Mouse (Mus musculus) kidney, embryonic 16.5 days (tissue): ENCODE results near the gene Zfp526. TPM values are rescaled to one million over a fixed set of nuclear protein-coding genes. Genes with fewer than 3 reads are reported as not detected.

Experiments used
- ATAC-seq: fragments of 200-750 bp; cut with Nextera tagmentation; 2 replicates; pipeline ENCODE4 v1.8.0; 2017; ENCODE audit warnings: moderate TSS enrichment; ENCODE audit not compliant: low FRiP score, low TSS enrichment
- H3K27ac ChIP-seq: fragments of 300-500 bp; sonication (generic); 2 replicates; pipeline ENCODE4 v1.5.1; 2014; ENCODE audit warnings: low read length
- H3K27me3 ChIP-seq: fragments of 300-500 bp; sonication (generic); 2 replicates; pipeline ENCODE4 v1.6.1; 2014; ENCODE audit warnings: low read length, control low read depth, mixed read lengths; ENCODE audit not compliant: insufficient read depth
- H3K36me3 ChIP-seq: fragments of 300-500 bp; sonication (generic); 2 replicates; pipeline ENCODE4 v1.6.1; 2014; ENCODE audit warnings: low read length, control low read depth, mixed read lengths; ENCODE audit not compliant: insufficient read depth
- H3K4me1 ChIP-seq: fragments of 300-500 bp; sonication (generic); 2 replicates; pipeline ENCODE4 v1.6.1; 2014; ENCODE audit warnings: low read length, control low read depth, mixed read lengths; ENCODE audit not compliant: insufficient read depth
- H3K4me2 ChIP-seq: fragments of 300-500 bp; sonication (generic); replicated peaks from 2 replicates; pipeline ENCODE4 v1.6.1; 2014; ENCODE audit warnings: low read depth, low read length
- H3K4me3 ChIP-seq: fragments of 300-500 bp; sonication (generic); 2 replicates; pipeline ENCODE4 v1.5.1; 2014; ENCODE audit warnings: mild to moderate bottlenecking, low read length
- H3K9ac ChIP-seq: fragments of 300-500 bp; sonication (generic); replicated peaks from 2 replicates; pipeline ENCODE4 v1.6.1; 2014; ENCODE audit warnings: low read length
- H3K9me3 ChIP-seq: fragments of 300-500 bp; sonication (generic); 2 replicates; pipeline ENCODE4 v1.6.1; 2016; ENCODE audit warnings: low read length, control low read depth
- WGBS: fragments of 180-500 bp; shearing (Covaris S2); extraction: QIAGEN DNeasy Blood & Tissue Kit; methylation state at CpG from one replicate; pipeline ENCODE4 v1.1.7; 2014; 5-methylcytosine and 5-hydroxymethylcytosine counted together
- polyA plus RNA-seq: library from polyadenylated mRNA; unstranded; fragments of >200 nt; fragmentation: Nextera tagmentation; extraction: Ambion mirVana; gene quantifications from 2 replicates; pipeline ENCODE4 v1.2.1, GENCODE M21; 2015

Gene Zfp526
- polyA plus RNA-seq, 1 experiment from 2014 or later = 2.7 TPM

GRCm38 (mm10) chr7:25238015-25238706 lies 16.9 kb downstream of the Zfp526 start:
- Histone ChIP-seq H3K9me3 (no peaks in the 10 kb centered on the region), H3K36me3 (peaks cover 19% of the 10 kb centered on the region), H3K9ac (peak overlapping the region; percentile 95), H3K4me1 (peaks cover 22% of the 10 kb centered on the region), H3K27ac (peak overlapping the region; percentile 80), H3K4me2 (peak overlapping the region; percentile 80), H3K27me3 (no peaks in the 10 kb centered on the region), H3K4me3 (peak overlapping the region; percentile 82)
- under 1% methylated on average over 23 of the region's 23 CpGs for WGBS
- peak; percentile 91 for ATAC-seq

- H3K27me3 ChIP-seq = no peaks in the 10 kb centered on the region
- peaks cover 22% of the 10 kb centered on the region for H3K4me1 ChIP-seq
- H3K9me3 ChIP-seq = no peaks in the 10 kb centered on the region
- peak overlapping the region; percentile 82 for H3K4me3 ChIP-seq
- ATAC-seq = peak; percentile 60
- 3% methylated on average over 30 of the region's 30 CpGs for WGBS
- peak overlapping the region; percentile 80 for H3K4me2 ChIP-seq
- peak overlapping the region; percentile 57 for H3K9ac ChIP-seq
- peaks cover 18% of the 10 kb centered on the region for H3K36me3 ChIP-seq
- peak overlapping the region; percentile 80 for H3K27ac ChIP-seq
Observed at GRCm38 (mm10) chr7:25238829-25239623, 17.8 kb downstream of the Zfp526 start.

GRCm38 (mm10) chr7:25240631-25241030 lies 19.4 kb downstream of the Zfp526 start:
- WGBS = 58% methylated on average over 7 of the region's 7 CpGs
- H3K4me2 ChIP-seq = no peak overlapping the region
- peaks cover 34% of the 10 kb centered on the region for H3K36me3 ChIP-seq
- no peak for ATAC-seq
- no peak overlapping the region for H3K27ac ChIP-seq
- peaks cover 30% of the 10 kb centered on the region for H3K4me1 ChIP-seq
- H3K9me3 ChIP-seq = no peaks in the 10 kb centered on the region
- H3K27me3 ChIP-seq = no peaks in the 10 kb centered on the region
- H3K4me3 ChIP-seq = no peak overlapping the region
- no peak overlapping the region for H3K9ac ChIP-seq

- WGBS = 22% methylated on average over 2 of the region's 2 CpGs
- Histone ChIP-seq H3K27me3 (no peaks in the 10 kb centered on the region), H3K9me3 (no peaks in the 10 kb centered on the region), H3K4me2 (no peak overlapping the region), H3K4me1 (peaks cover 31% of the 10 kb centered on the region), H3K36me3 (peaks cover 36% of the 10 kb centered on the region), H3K9ac (no peak overlapping the region), H3K27ac (no peak overlapping the region), H3K4me3 (no peak overlapping the region)
- no peak for ATAC-seq
Observed at GRCm38 (mm10) chr7:25241062-25241461, 19.8 kb downstream of the Zfp526 start.

GRCm38 (mm10) chr7:25243361-25243760 lies 22.1 kb downstream of the Zfp526 start:
- Histone ChIP-seq H3K27me3 (no peaks in the 10 kb centered on the region), H3K27ac (0 out of 2 replicates have a peak overlapping the region, but pooled peaks have one; percentile 30), H3K9ac (no peak overlapping the region), H3K36me3 (peaks cover 36% of the 10 kb centered on the region), H3K9me3 (no peaks in the 10 kb centered on the region), H3K4me1 (peaks cover 45% of the 10 kb centered on the region), H3K4me2 (no peak overlapping the region), H3K4me3 (no peak overlapping the region)
- WGBS = 88% methylated on average over 4 of the region's 4 CpGs
- no peak for ATAC-seq

- no peak overlapping the region for H3K9ac ChIP-seq
- peaks cover 36% of the 10 kb centered on the region for H3K36me3 ChIP-seq
- 87% methylated on average over 27 of the region's 30 CpGs for WGBS
- H3K4me2 ChIP-seq = no peak overlapping the region
- no peak for ATAC-seq
- H3K4me1 ChIP-seq = peaks cover 42% of the 10 kb centered on the region
- no peaks in the 10 kb centered on the region for H3K27me3 ChIP-seq
- H3K4me3 ChIP-seq = no peak overlapping the region
- no peaks in the 10 kb centered on the region for H3K9me3 ChIP-seq
- no peak overlapping the region for H3K27ac ChIP-seq
Observed at GRCm38 (mm10) chr7:25244562-25245369, 23.5 kb downstream of the Zfp526 start.

GRCm38 (mm10) chr7:25246079-25246758 lies 25.0 kb downstream of the Zfp526 start:
- ATAC-seq = no peak
- Histone ChIP-seq H3K9me3 (no peaks in the 10 kb centered on the region), H3K27me3 (no peaks in the 10 kb centered on the region), H3K4me2 (peak overlapping the region; percentile 95), H3K4me3 (peak overlapping the region; percentile 95), H3K27ac (peak overlapping the region; percentile 99), H3K4me1 (peaks cover 45% of the 10 kb centered on the region), H3K9ac (peak overlapping the region; percentile 93), H3K36me3 (peaks cover 36% of the 10 kb centered on the region)
- WGBS = 33% methylated on average over 20 of the region's 20 CpGs

GRCm38 (mm10) chr7:25246759-25247137 lies 25.5 kb downstream of the Zfp526 start:
- no peaks in the 10 kb centered on the region for H3K27me3 ChIP-seq
- H3K9me3 ChIP-seq = no peaks in the 10 kb centered on the region
- WGBS = 14% methylated on average over 4 of the region's 4 CpGs
- no peak for ATAC-seq
- peak overlapping the region; percentile 93 for H3K9ac ChIP-seq
- H3K36me3 ChIP-seq = peaks cover 36% of the 10 kb centered on the region
- H3K27ac ChIP-seq = peak overlapping the region; percentile 99
- H3K4me2 ChIP-seq = peak overlapping the region; percentile 95
- H3K4me1 ChIP-seq = peaks cover 50% of the 10 kb centered on the region
- peak overlapping the region; percentile 95 for H3K4me3 ChIP-seq

- Histone ChIP-seq H3K27me3 (no peaks in the 10 kb centered on the region), H3K4me3 (peak overlapping the region; percentile 95), H3K9me3 (no peaks in the 10 kb centered on the region), H3K4me1 (peaks cover 55% of the 10 kb centered on the region), H3K27ac (peak overlapping the region; percentile 99), H3K9ac (peak overlapping the region; percentile 93), H3K36me3 (peaks cover 30% of the 10 kb centered on the region), H3K4me2 (peak overlapping the region; percentile 95)
- WGBS = 11% methylated on average over 3 of the region's 3 CpGs
- ATAC-seq = no peak
Observed at GRCm38 (mm10) chr7:25247498-25247897, 26.3 kb downstream of the Zfp526 start.
